Mouse (Mus musculus) lung, adult 2 months (tissue): ENCODE data around the gene Prkca.

ENCODE experiments used
- CTCF ChIP-seq: fragments of 200-500 bp; IDR thresholded peaks from 2 replicates; pipeline ENCODE4 v1.5.1; 2011; ENCODE audit warnings: mild to moderate bottlenecking, low read length, control low read depth; ENCODE audit not compliant: insufficient read depth
- POLR2A ChIP-seq: fragments of 200-500 bp; IDR thresholded peaks from 2 replicates; pipeline ENCODE4 v1.6.1; 2011; ENCODE audit warnings: low read depth, mild to moderate bottlenecking, control low read depth, low read length, borderline replicate concordance; ENCODE audit errors: extremely low read depth

GRCm38 (mm10) chr11:108320561-108320960, 23.2 kb downstream of the Prkca start:
- no peak for TF ChIP-seq CTCF
- TF ChIP-seq POLR2A = no peak
